Mouse (Mus musculus): ENCODE measurements around the gene Prr7.
A peak's percentile ranks its signal among the peaks of the same experiment; 100 is the strongest.

DNA sequence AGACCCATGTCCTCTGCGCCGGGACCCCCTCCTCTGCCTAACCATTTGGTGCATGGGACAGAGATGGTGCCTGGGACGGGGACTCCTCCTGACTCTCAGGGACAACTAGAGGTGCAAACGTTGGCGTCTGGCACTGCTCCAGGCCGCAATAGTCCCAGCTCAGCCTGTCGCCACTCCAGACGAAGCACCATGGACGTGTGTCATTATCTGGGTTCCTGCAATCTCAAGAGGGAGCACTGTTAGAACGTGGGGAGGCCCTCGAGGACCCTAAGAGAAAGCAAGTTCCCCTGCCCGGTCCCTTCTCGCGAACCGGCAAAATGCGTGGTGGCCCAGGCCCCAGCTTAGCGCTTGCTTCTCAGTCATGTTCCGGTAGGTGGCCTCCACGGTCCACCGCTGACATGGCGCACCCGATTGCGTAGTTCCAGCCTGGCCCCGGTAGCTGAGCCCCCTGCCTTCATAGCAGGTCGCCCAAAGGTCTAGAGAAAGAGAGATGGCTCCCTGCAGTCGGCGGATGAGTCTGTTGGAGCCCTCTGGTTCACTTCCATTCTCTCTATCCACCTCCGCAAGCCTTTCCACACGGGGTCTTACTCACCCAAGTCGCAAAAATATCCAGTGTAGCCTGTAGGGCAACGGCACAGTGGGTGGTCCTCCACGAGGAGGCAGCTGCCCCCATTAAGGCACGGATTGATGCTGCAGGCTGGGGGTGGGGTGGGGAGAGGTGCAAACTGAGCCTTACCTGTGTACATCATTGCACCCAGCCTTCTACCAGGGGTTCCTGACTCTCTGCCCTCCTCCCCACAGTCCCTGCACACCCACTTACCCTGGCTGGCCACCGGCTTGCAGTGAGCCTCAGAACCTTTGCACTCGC, 42.9 kb upstream of the Prr7 start:
- peak; percentile 74 for TF ChIP-seq CTCF (IDR thresholded peaks at IDR 0.05; ENCODE audit: low read depth)
- TF ChIP-seq EP300 (IDR thresholded peaks at IDR 0.05; ENCODE audit: low read depth), result no peak

Measured in heart, postnatal 0 days (tissue).